Mouse (Mus musculus): ENCODE data around the gene Traf3ip1.

DNA sequence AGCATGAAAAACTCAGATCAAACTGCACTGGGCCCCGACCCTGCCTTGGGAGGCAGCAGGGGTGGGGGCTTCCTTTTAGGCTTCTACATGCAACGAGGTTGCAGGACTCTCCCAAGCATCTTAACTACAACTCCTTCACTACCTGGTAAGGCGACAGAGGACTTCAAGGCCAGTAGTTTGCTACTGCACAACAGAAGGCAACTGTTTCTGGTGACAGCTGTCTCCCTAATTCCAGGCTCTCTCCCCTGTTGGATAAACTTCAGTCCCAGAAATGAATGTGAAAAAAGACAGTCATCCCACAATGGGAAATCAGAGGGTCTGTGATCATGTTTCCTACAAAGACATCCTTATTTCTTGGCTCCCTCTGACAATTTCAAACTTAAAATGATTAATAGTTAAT is 9.0 kb upstream of the Traf3ip1 start:
- TF ChIP-seq CTCF (IDR thresholded peaks at IDR 0.05; ENCODE audit: low read depth) (no peak), EP300 (IDR thresholded peaks at IDR 0.05; ENCODE audit: low read depth) (no peak)
